Mouse (Mus musculus) spleen, postnatal 10 days (tissue): ENCODE results near the gene Sept14.

Experiments
- DNase-seq, 2 experiments: peaks; one replicate each; pipeline ENCODE4 v3.0.0; 2021 to 2022; ENCODE audit warnings: low spot score in 2 of 2

The Sept14 gene

GRCm38 (mm10) chr5:129669453-129670035 lies 38.8 kb downstream of the Sept14 start:
- no peak for DNase-seq

GRCm38 (mm10) chr5:129667851-129668250 lies 40.5 kb downstream of the Sept14 start:
- DNase-seq, result no peak

- DNase-seq, result no peak
These were observed 41.9 kb downstream of the Sept14 start for GRCm38 (mm10) chr5:129666271-129666909.

- no peak for DNase-seq
These were observed 44.2 kb downstream of the Sept14 start for GRCm38 (mm10) chr5:129664090-129664489.

GRCm38 (mm10) chr5:129657931-129658330 lies 50.4 kb downstream of the Sept14 start:
- no peak for DNase-seq

- DNase-seq, result no peak
These were observed 51.3 kb downstream of the Sept14 start for GRCm38 (mm10) chr5:129657016-129657415.

- no peak for DNase-seq
These were observed 57.5 kb downstream of the Sept14 start for GRCm38 (mm10) chr5:129650858-129651257.
